Mouse (Mus musculus): Measurements from ENCODE around the gene Gm28038. TPM values are rescaled to one million over a fixed set of nuclear protein-coding genes. Genes with fewer than 3 reads are reported as not detected.

Gene Gm28038
- total and polyA plus RNA-seq, 3 experiments, result 2.6 to 6.3 TPM; not detected in 1

DNA sequence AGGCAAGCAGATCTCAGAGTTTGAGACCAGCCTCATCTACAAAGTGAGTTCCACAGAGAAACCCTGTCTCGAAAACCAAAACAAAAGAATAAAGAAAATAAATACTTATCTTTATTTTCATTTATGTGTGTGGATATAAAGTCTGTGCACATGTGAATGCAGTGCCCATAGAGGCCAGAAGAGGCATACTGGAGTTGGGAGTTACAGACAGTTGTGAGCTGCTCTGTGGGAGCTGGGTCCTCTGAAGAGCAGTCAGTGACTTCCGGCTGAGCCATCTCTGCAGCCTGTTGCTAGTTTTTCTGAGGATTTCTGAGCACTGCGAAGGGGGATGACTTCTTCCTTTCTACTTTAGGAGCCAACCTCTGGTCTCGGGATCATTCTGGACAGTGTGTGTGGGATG lies 35.3 kb downstream of the Gm28038 start:
- H3K36me3 ChIP-seq (ENCODE audit: control insufficient read depth, insufficient read depth, low read length), result no peaks in the 10 kb centered on the region
- H3K27ac ChIP-seq, result no peak overlapping the region
- TF ChIP-seq CTCF (IDR thresholded peaks at IDR 0.05) (peak; percentile 22; the same call in 1 of the 2 replicates), POLR2A (IDR thresholded peaks at IDR 0.05; ENCODE audit: insufficient read depth, low read depth, low read length) (no peak), EP300 (IDR thresholded peaks at IDR 0.05; ENCODE audit: insufficient read depth, low read depth, low read length) (no peak)
- no peaks in the 10 kb centered on the region for H3K4me1 ChIP-seq (ENCODE audit: control insufficient read depth, insufficient read depth, low read length)
- H3K4me3 ChIP-seq, result no peak overlapping the region
- H3K9ac ChIP-seq (ENCODE audit: low read depth, low read length), result no peak overlapping the region
- WGBS, result 93% methylated on average over 4 of the region's 4 CpGs
- no peaks in the 10 kb centered on the region for H3K27me3 ChIP-seq (ENCODE audit: control insufficient read depth, insufficient read depth, low read length)
- H3K79me2 ChIP-seq (replicated peaks; ENCODE audit: control insufficient read depth, insufficient read depth, low read length), result no peaks in the 10 kb centered on the region
- intact Hi-C loops (cut with DNase I), result no loop called here
- no peak for DNase-seq

DNA sequence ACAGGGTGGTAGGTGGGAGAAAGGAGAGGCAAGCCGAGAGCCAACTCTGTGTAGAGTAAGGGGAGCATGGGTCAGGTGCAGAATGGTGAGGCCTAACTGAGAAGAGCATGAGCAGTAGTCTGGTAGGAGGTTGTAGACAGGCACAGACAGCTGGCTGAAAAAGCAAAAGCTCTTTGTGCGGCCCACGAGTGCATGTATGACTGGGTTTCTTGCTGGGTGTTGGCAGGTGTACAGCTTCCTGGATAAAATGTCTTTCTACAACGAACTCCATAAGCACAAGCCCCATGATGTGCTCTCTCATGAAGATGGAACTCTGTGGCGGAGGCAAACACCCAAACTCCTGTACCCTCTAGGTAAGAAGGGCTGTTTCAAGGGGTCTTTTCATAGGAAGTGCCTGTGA lies 36.1 kb downstream of the Gm28038 start:
- Histone ChIP-seq H3K27ac (no peak overlapping the region), H3K36me3 (ENCODE audit: control insufficient read depth, insufficient read depth, low read length) (no peaks in the 10 kb centered on the region), H3K4me1 (ENCODE audit: control insufficient read depth, insufficient read depth, low read length) (no peaks in the 10 kb centered on the region), H3K27me3 (ENCODE audit: control insufficient read depth, insufficient read depth, low read length) (no peaks in the 10 kb centered on the region), H3K4me3 (no peak overlapping the region), H3K79me2 (replicated peaks; ENCODE audit: control insufficient read depth, insufficient read depth, low read length) (no peaks in the 10 kb centered on the region), H3K9ac (ENCODE audit: low read depth, low read length) (no peak overlapping the region)
- WGBS, result 93% methylated on average over 5 of the region's 5 CpGs
- intact Hi-C loops (cut with DNase I), result no loop called here
- no peak for DNase-seq
- TF ChIP-seq CTCF (IDR thresholded peaks at IDR 0.05) (no peak), POLR2A (IDR thresholded peaks at IDR 0.05; ENCODE audit: insufficient read depth, low read depth, low read length) (no peak), EP300 (IDR thresholded peaks at IDR 0.05; ENCODE audit: insufficient read depth, low read depth, low read length) (no peak)

DNA sequence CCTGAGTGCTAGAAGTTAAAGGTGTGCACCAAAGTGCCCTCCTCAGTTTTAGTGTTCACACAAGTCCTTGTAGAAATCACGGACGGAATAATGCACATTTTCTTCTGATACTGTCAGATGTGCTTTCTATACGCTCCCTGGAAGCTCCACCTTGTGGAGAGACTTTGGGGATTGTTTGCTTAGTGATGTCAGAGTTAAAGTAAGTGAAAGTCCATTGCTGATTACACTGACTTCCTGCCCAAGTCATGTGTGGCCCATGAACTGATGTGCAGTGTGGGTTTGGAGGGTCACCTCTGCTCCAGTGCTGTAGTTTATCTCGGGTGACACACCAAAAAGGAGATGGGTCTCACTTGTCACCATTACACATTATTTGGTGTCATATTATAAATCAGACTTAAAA lies 38.4 kb downstream of the Gm28038 start:
- TF ChIP-seq EP300 (IDR thresholded peaks at IDR 0.05; ENCODE audit: insufficient read depth, low read depth, low read length), result no peak
- TF ChIP-seq POLR2A (IDR thresholded peaks at IDR 0.05; ENCODE audit: insufficient read depth, low read depth, low read length), result no peak
- no peak for TF ChIP-seq CTCF (IDR thresholded peaks at IDR 0.05)
- no peaks in the 10 kb centered on the region for H3K27me3 ChIP-seq (ENCODE audit: control insufficient read depth, insufficient read depth, low read length)

DNA sequence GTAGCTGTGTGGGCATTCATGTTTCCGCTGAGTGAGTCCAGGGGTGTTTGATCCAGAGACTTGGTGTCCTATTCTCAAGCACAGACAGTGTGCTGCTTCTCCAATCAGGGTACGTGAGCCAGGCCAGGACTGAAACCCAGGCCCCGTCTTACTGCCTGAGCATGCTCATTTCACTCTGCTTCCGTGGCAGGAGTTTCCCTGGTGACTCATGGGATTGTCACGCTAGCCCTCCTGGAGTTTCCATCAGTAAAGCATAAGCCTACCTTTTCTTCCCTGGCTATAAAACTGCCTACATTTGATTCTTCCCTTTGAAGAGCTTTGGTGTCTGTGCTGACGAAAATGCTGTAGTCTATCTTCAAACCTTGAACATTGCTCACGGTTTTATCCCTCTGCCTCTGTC lies 42.3 kb downstream of the Gm28038 start:
- Histone ChIP-seq H3K79me2 (replicated peaks; ENCODE audit: control insufficient read depth, insufficient read depth, low read length) (no peaks in the 10 kb centered on the region), H3K4me3 (no peak overlapping the region), H3K4me1 (ENCODE audit: control insufficient read depth, insufficient read depth, low read length) (no peaks in the 10 kb centered on the region), H3K27ac (no peak overlapping the region), H3K27me3 (ENCODE audit: control insufficient read depth, insufficient read depth, low read length) (no peaks in the 10 kb centered on the region), H3K36me3 (ENCODE audit: control insufficient read depth, insufficient read depth, low read length) (no peaks in the 10 kb centered on the region), H3K9ac (ENCODE audit: low read depth, low read length) (no peak overlapping the region)
- DNase-seq, result no peak
- intact Hi-C loops (cut with DNase I), result no loop called here
- WGBS, result 85% methylated on average over 7 of the region's 7 CpGs
- no peak for TF ChIP-seq EP300 (IDR thresholded peaks at IDR 0.05; ENCODE audit: insufficient read depth, low read depth, low read length)
- no peak for TF ChIP-seq POLR2A (IDR thresholded peaks at IDR 0.05; ENCODE audit: insufficient read depth, low read depth, low read length)
- no peak for TF ChIP-seq CTCF (IDR thresholded peaks at IDR 0.05)

More for the DNA sequence above, 38.4 kb downstream of the Gm28038 start:
- Histone ChIP-seq H3K79me2 (replicated peaks; ENCODE audit: control insufficient read depth, insufficient read depth, low read length) (no peaks in the 10 kb centered on the region), H3K27ac (no peak overlapping the region), H3K4me3 (no peak overlapping the region), H3K4me1 (ENCODE audit: control insufficient read depth, insufficient read depth, low read length) (no peaks in the 10 kb centered on the region), H3K36me3 (ENCODE audit: control insufficient read depth, insufficient read depth, low read length) (no peaks in the 10 kb centered on the region), H3K9ac (ENCODE audit: low read depth, low read length) (no peak overlapping the region)
- WGBS, result 73% methylated on average over 4 of the region's 4 CpGs
- DNase-seq, result no peak
- intact Hi-C loops (cut with DNase I), result no loop called here

DNA sequence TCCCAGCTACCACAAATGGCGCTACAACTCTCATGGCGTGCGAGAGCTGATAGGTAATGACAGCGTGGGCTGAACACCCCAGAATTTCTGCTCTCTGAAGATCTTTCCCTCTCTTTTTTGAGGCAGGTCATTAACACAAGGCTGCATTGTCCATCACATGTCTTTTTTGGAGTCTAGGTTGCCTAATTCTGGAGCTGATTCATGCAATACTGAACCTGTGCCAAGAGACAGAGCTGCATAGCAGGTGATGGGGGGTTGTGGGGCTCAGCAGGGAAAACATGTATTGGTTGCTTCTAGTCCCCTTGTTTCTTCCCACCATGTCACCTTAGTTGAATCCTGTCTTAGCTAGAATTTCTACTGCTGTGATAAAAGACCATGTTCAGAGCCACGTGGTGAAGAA lies 44.5 kb downstream of the Gm28038 start:
- Histone ChIP-seq H3K27ac (no peak overlapping the region), H3K27me3 (ENCODE audit: control insufficient read depth, insufficient read depth, low read length) (no peaks in the 10 kb centered on the region), H3K4me1 (ENCODE audit: control insufficient read depth, insufficient read depth, low read length) (no peaks in the 10 kb centered on the region), H3K36me3 (ENCODE audit: control insufficient read depth, insufficient read depth, low read length) (no peaks in the 10 kb centered on the region), H3K4me3 (no peak overlapping the region), H3K79me2 (replicated peaks; ENCODE audit: control insufficient read depth, insufficient read depth, low read length) (no peaks in the 10 kb centered on the region), H3K9ac (ENCODE audit: low read depth, low read length) (no peak overlapping the region)
- TF ChIP-seq CTCF (IDR thresholded peaks at IDR 0.05) (no peak), POLR2A (IDR thresholded peaks at IDR 0.05; ENCODE audit: insufficient read depth, low read depth, low read length) (no peak), EP300 (IDR thresholded peaks at IDR 0.05; ENCODE audit: insufficient read depth, low read depth, low read length) (no peak)
- WGBS, result 94% methylated on average over 5 of the region's 5 CpGs
- intact Hi-C loops (cut with DNase I), result no loop called here
- DNase-seq, result no peak

DNA sequence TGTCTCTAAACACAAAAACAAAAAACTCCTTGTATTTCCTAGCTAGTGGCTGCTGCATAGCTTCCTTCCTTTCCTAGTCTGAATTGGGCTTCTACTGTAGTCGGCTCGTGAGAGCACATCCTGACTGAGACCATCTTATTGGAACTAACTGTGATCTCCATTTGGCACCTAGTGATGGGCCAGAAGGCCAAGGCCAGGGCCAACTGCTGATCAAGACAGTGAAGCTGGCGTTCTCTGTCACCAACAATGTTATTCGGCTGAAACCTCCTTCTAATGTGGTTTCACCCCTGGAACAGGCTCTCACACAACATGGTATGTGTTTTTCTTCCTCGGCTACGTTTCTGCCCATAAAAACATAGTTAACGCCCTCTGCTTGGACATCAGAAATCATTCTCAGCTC lies 46.4 kb downstream of the Gm28038 start:
- H3K36me3 ChIP-seq (ENCODE audit: control insufficient read depth, insufficient read depth, low read length), result no peaks in the 10 kb centered on the region
- H3K4me1 ChIP-seq (ENCODE audit: control insufficient read depth, insufficient read depth, low read length), result no peaks in the 10 kb centered on the region
- H3K9ac ChIP-seq (ENCODE audit: low read depth, low read length), result no peak overlapping the region
- H3K27ac ChIP-seq, result no peak overlapping the region
- DNase-seq, result no peak
- H3K27me3 ChIP-seq (ENCODE audit: control insufficient read depth, insufficient read depth, low read length), result no peaks in the 10 kb centered on the region
- WGBS, result 90% methylated on average over 7 of the region's 7 CpGs
- intact Hi-C loops (cut with DNase I), result no loop called here
- no peaks in the 10 kb centered on the region for H3K79me2 ChIP-seq (replicated peaks; ENCODE audit: control insufficient read depth, insufficient read depth, low read length)
- TF ChIP-seq EP300 (IDR thresholded peaks at IDR 0.05; ENCODE audit: insufficient read depth, low read depth, low read length) (no peak), POLR2A (IDR thresholded peaks at IDR 0.05; ENCODE audit: insufficient read depth, low read depth, low read length) (no peak), CTCF (IDR thresholded peaks at IDR 0.05) (no peak)
- H3K4me3 ChIP-seq, result no peak overlapping the region
